Mouse (Mus musculus): Measurements from ENCODE around the gene Olfr486.
"Not testable (repeated sequence)": the region's sequence is repeated elsewhere in the genome, so short reads cannot be mapped to it uniquely, and the experiment has no call there.

Gene Olfr486

GRCm38 (mm10) chr7:108172642-108173041, at the start of gene Olfr486:
Gene Olfr486 (minus strand): TSS chr7:108172742.
- DNase-seq (ENCODE audit: low spot score in 2 of 2): not testable (repeated sequence)

- DNase-seq (ENCODE audit: low spot score in 2 of 2): not testable (repeated sequence)
These were observed 42.0 kb upstream of the Olfr486 start, which contains the start of gene Olfr487 for GRCm38 (mm10) chr7:108214536-108214935. Gene Olfr487 (minus strand): TSS chr7:108214636.

- no peak for DNase-seq (ENCODE audit: low spot score in 2 of 2)
These were observed 24.4 kb upstream of the Olfr486 start for GRCm38 (mm10) chr7:108196938-108197337.

- not testable (repeated sequence) for DNase-seq (ENCODE audit: low spot score in 2 of 2)
These were observed 23.8 kb upstream of the Olfr486 start for GRCm38 (mm10) chr7:108196337-108196736.

GRCm38 (mm10) chr7:108192714-108193113, 20.2 kb upstream of the Olfr486 start:
- DNase-seq (ENCODE audit: low spot score in 2 of 2): not testable (repeated sequence)

- not testable (repeated sequence) for DNase-seq (ENCODE audit: low spot score in 2 of 2)
These were observed 18.7 kb upstream of the Olfr486 start for GRCm38 (mm10) chr7:108191196-108191595.

GRCm38 (mm10) chr7:108185237-108185636, 12.7 kb upstream of the Olfr486 start:
- DNase-seq (ENCODE audit: low spot score in 2 of 2): not testable (repeated sequence)

GRCm38 (mm10) chr7:108184401-108184800, 11.9 kb upstream of the Olfr486 start:
- not testable (repeated sequence) for DNase-seq (ENCODE audit: low spot score in 2 of 2)

- DNase-seq (ENCODE audit: low spot score in 2 of 2): no peak
These were observed 12.8 kb downstream of the Olfr486 start, which contains the start of gene Olfr485 for GRCm38 (mm10) chr7:108159771-108160170. Gene Olfr485 (minus strand): TSS chr7:108159871.

- no peak for DNase-seq (ENCODE audit: low spot score in 2 of 2)
These were observed 45.2 kb downstream of the Olfr486 start, which contains the start of gene Olfr484 for GRCm38 (mm10) chr7:108127349-108127748. Gene Olfr484 (minus strand): TSS chr7:108127449.

Measured in urinary bladder, postnatal 36 days (tissue).